Mouse (Mus musculus) MEL (cell line): ENCODE measurements at regions not wholly inside any gene's neighbourhood (a gene's known extent, or its start where the extent isn't known, plus 50 kb on each side); places are given as distances from the start of the nearest gene placed in this dataset.

Experiments used
- DNase-seq: peaks from one replicate; pipeline ENCODE4 v3.0.0; 2011; ENCODE audit warnings: low read depth, low spot score
- H3K27ac ChIP-seq: 2 replicates; pipeline ENCODE4 v1.5.1; 2012; ENCODE audit warnings: low read depth, mild to moderate bottlenecking, control low read depth, low read length, moderate library complexity; ENCODE audit not compliant: control insufficient read depth
- H3K27me3 ChIP-seq, 2 experiments: fragments of 150-350 bp in 1 of 2; sonication (generic) in 1 of 2; 2 replicates each; pipeline ENCODE4 v1.6.1; 2012; ENCODE audit warnings: low read length in 2 of 2, mild to moderate bottlenecking in 2 of 2, improper control_type of control experiment in 1 of 2, moderate library complexity in 1 of 2; ENCODE audit not compliant: insufficient read depth in 2 of 2, control insufficient read depth in 1 of 2
- H3K36me3 ChIP-seq, 2 experiments: 2 replicates each; pipeline ENCODE4 v1.6.1; 2012 to 2014; ENCODE audit warnings: low read length in 2 of 2, improper control_type of control experiment in 1 of 2, inconsistent platforms in 1 of 2, mild to moderate bottlenecking in 1 of 2; ENCODE audit not compliant: insufficient read depth in 2 of 2, control insufficient read depth in 1 of 2
- H3K4me1 ChIP-seq, 2 experiments: fragments of 150-350 bp in 1 of 2; sonication (generic) in 1 of 2; 2 replicates each; pipeline ENCODE4 v1.6.1; 2012; ENCODE audit warnings: low read length in 2 of 2, improper control_type of control experiment in 1 of 2, mild to moderate bottlenecking in 1 of 2; ENCODE audit not compliant: insufficient read depth in 2 of 2, control insufficient read depth in 1 of 2
- H3K4me3 ChIP-seq, 2 experiments: fragments of 150-350 bp in 1 of 2; sonication (generic) in 1 of 2; 2 replicates each; pipeline ENCODE4 v1.5.1; 2012; ENCODE audit warnings: low read depth in 2 of 2, low read length in 2 of 2, mild to moderate bottlenecking in 2 of 2, moderate library complexity in 2 of 2, control low read depth in 1 of 2, improper control_type of control experiment in 1 of 2; ENCODE audit not compliant: control insufficient read depth in 1 of 2, insufficient read depth in 1 of 2
- H3K79me2 ChIP-seq: 2 replicates; pipeline ENCODE4 v1.6.1; 2012; ENCODE audit warnings: mild to moderate bottlenecking, low read length, moderate library complexity; ENCODE audit not compliant: control insufficient read depth, poor library complexity, insufficient read depth
- H3K9ac ChIP-seq: 2 replicates; pipeline ENCODE4 v1.6.1; 2012; ENCODE audit warnings: low read depth, mild to moderate bottlenecking, control low read depth, low read length, moderate library complexity; ENCODE audit not compliant: control insufficient read depth, poor library complexity, severe bottlenecking
- H3K9me3 ChIP-seq: fragments of 150-350 bp; sonication (generic); replicated peaks from 2 replicates; pipeline ENCODE4 v1.6.1; 2012; ENCODE audit warnings: mild to moderate bottlenecking, low read length, improper control_type of control experiment, moderate library complexity; ENCODE audit not compliant: insufficient read depth
- BHLHE40 ChIP-seq: IDR thresholded peaks from 2 replicates; pipeline ENCODE4 v1.6.1; 2012; ENCODE audit warnings: low read depth, mild to moderate bottlenecking, inconsistent platforms, low read length, improper control_type of control experiment, borderline replicate concordance

GRCm38 (mm10) chr16:30901309-30901708, 179.9 kb downstream of the Xxylt1 start:
- no peaks in the 10 kb centered on the region for H3K9me3 ChIP-seq
- H3K4me3 ChIP-seq, result no peak overlapping the region
- TF ChIP-seq BHLHE40, result no peak
- no peak for DNase-seq
- no peaks in the 10 kb centered on the region for H3K36me3 ChIP-seq
- no peak overlapping the region for H3K9ac ChIP-seq
- H3K4me1 ChIP-seq, result no peaks in the 10 kb centered on the region
- H3K79me2 ChIP-seq, result no peaks in the 10 kb centered on the region
- no peak overlapping the region for H3K27ac ChIP-seq
- no peaks in the 10 kb centered on the region; a peak in 1 of 4 replicates for H3K27me3 ChIP-seq
